ENCODE assay signal across 1 mouse cellular context in the genomic region with DNA sequence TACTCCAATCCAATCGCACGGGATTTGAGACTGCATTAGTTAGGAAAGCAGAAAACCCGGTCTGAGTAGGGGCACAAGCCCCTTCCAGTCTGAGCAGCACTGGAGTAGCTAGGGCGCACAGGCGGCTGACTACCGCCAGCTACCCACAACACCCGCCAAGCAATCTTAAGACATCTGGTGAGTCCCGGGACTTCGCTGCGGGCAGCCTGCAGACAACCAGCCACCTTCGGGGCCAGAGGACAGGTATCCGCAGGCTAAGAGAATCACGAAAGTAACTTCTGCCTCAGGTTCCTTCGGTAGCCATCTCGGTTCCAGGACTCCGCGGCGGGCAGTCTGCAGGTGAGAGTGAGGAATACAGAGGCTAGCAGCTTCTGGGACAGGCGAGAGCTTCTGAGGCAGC. TPM values are rescaled to one million over a fixed set of nuclear protein-coding genes. Genes with fewer than 3 reads are reported as not detected.
"Had no signal": no experiment of that assay in that cellular context is flagged by ENCODE, and none has a peak within 500 bp of the region (broad histone marks: within the 10 kb centered on the region; RNA-seq: fewer than 3 reads in every experiment).

No protein-coding gene starts in this region.

RNA-seq across cellular contexts. Expression of a gene that starts 59.0 kb away (rescaled TPM):
- polyA plus RNA-seq: spleen, adult 2 months had no signal
